Mouse (Mus musculus) layer of hippocampus, adult 11-12 months (tissue): ENCODE data around the gene Dtx3.
A peak's percentile ranks its signal among the peaks of the same experiment; 100 is the strongest.
"Not testable (repeated sequence)": the region's sequence is repeated elsewhere in the genome, so short reads cannot be mapped to it uniquely, and the experiment has no call there.

Source experiments
- DNase-seq: peaks from one replicate; pipeline ENCODE4 v3.0.0; 2022; ENCODE audit warnings: low spot score

Gene Dtx3

GRCm38 (mm10) chr10:127204589-127204988 is 9.1 kb upstream of the Dtx3 start:
- DNase-seq: no peak

DNA sequence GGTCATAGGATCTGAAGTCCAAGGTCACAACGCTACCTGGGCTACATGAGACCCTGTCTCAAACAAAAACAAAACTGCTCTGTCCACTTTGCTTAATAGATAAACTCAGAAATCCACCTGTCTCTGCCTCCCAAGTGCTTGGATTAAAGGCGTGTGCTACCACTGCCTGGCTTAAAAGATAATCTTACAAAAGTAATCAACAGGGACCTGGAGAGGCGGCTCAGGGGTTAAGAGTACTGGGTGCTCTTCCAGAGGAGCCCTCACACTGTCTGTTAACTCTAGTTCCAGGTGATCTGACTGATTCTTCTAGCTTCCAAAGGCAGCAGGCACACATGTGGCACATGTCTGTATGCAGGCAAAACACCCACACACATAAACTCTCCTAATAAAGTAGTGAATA is 7.6 kb upstream of the Dtx3 start:
- no peak for DNase-seq

DNA sequence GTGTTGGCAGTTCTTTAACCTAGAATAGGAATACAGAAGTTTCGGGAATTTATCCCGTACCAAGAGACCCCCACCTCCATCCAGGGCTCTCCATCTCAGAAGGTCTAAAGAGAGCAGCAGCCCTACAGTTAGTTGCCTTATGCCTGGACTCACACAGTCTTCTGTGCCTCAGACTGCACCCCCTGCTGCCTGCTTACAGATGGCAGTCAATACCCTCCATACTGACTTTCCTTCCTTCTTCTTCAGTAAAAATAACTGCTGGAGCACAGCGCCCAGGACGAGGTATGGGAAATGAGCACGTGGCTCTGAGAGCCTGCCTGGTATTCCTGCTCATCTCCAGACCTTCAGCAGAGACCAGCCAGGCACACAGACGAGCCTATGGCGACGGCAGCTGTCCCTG is 4.8 kb upstream of the Dtx3 start:
- DNase-seq: no peak

GRCm38 (mm10) chr10:127199474-127199873 is 3.9 kb upstream of the Dtx3 start:
- no peak for DNase-seq

- DNase-seq: no peak
Observed at GRCm38 (mm10) chr10:127199068-127199467, 3.5 kb upstream of the Dtx3 start.

DNA sequence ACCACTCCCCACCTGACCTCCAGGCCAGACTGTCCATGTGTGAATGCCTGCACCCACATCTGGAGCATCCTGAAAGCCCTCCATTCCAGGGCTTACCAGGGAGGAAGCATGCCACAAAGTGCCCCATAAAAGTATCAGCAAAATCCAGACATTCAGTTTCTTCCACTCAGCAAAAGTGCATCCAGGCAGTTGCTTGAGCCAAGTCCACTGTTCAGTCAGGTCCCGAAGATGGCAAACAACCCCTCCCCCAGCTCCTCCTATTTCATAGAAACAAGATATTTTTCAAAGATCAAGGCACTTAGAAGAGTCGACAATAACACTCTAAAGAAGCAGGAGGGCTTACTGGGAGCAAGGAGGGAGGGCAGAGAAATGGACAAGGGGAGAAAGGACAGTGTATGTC is 3.0 kb upstream of the Dtx3 start:
- no peak for DNase-seq

DNA sequence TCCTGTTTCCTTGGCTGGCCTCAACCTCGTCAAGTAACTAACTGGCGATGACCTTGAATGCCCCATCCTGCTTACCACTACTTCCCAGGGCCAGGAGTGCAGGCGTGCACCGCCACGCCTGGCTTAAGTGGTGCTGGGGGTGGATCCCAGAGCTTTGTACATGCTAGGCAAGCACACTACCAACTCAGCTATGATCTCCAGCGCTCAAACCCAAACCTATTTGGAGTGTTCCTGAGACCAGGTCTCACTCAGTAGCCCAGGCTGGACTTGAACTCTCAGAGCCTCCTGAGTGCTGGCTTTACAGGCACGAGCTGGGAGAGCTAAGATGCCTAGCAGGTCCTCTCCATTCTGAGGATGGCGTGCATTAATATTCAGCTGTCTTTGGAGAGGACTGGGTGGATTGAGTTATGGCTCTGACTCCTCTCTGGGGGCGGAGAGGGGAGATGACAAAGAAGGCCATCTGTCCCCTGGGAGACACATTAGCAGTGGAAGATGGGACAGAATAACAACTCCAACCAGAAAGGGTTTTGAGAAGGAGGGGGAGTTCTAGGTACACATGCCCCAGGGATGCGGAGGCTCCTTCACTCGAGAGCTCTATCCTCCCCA is 2.1 kb upstream of the Dtx3 start:
- no peak for DNase-seq

- no peak for DNase-seq
Observed at GRCm38 (mm10) chr10:127197104-127197503, 1.6 kb upstream of the Dtx3 start.

GRCm38 (mm10) chr10:127196392-127196791 is 864 bp upstream of the Dtx3 start:
- DNase-seq: peak; percentile 71

DNA sequence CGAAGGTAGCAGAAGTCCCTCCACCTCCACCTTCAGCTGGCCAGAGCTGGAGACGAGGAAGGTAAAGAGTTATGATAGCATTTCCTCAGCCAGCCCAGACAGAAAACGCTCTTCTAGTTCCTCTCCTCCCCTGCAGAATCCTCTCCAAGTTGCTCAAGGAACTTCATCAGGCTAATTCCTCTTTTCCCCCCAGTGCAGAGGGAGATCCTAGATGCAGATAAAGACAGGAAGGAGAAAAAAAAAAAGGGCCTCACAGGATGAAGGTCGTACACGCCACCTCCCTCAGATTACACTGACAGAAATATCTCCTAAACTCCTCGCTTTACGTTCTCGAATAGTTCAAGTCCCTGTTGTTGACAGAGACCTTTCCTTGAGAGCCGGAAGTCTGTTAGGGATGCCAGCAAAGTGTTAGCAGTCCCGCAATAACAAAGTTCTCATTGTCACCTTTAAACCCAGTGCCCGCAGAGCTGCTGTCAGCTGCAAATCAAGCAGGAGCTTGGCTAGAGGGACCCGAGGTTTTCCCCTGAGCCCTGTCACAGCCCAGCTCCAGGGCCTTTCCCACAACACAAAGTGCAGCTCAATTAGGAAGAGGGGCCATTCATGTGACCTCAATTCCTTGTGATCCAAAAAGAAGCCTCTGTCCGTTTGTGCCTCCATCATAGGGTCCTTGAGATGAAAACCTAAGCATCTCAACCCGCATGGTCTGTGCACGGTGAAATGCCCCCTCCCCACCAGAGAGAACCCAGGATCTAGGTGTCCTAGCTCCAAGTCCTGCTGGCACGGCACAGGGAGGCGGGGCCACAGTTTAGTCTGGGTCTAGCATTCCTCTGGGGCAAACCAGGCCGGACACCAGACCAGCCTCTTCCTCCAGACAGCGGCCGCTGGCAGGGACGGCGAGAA is 850 bp downstream of the Dtx3 start:
- DNase-seq: no peak

- DNase-seq: no peak
Observed at GRCm38 (mm10) chr10:127193011-127193410, 2.5 kb downstream of the Dtx3 start.

DNA sequence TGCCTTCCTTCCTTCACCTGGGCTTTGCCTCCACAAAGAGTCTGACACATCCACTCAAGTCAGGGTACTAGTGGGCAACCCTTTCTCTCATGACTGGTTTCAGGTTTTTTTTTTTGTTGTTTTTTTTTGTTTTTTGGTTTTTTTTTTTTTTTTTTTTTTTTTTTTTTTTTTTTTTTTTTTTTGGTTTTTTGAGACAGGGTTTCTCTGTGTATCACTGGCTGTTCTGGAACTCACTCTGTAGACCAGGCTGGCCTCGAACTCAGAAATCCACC is 3.5 kb downstream of the Dtx3 start:
- DNase-seq: not testable (repeated sequence)

DNA sequence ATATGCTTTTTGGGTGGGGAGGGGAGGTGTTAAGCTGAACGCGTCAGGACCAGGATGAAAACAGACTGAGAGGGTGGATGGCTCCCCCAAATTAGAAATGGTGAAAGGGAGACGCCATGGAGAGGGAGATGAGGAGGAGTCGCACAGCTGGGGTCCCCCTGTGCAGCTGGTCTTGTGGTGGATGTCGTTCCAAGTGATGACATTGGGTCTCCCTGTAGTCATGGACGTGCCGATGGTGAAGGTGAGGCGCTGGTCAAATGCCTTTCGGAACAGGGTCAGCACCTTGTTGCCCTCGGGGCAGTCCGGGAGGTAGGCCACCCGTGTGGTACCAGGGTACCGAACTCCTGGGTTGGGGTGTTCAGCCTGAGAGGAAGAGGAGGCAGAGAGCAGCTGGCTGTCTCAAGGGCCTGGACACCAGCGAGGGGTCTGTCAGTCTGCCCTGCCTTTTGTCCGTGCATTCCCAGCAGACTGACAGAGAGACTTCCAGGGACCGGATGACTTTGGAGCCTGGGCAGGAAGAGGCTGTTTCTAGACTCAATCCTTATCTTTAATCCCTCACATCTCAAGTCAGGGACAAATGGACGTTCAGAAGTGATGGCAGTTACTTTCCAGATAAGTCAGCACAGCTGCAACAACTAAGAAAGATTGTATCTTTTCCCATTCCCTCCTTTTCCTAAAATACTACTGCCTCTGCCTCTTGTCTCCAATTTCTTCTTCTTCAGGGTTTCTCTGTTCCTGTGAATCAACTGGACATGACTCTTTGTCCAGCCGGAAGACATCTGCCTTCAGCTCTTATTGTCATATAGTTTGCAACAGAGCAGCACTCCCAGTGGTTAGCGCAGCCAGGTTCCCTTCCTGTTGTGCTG is 4.1 kb downstream of the Dtx3 start:
- no peak for DNase-seq

DNA sequence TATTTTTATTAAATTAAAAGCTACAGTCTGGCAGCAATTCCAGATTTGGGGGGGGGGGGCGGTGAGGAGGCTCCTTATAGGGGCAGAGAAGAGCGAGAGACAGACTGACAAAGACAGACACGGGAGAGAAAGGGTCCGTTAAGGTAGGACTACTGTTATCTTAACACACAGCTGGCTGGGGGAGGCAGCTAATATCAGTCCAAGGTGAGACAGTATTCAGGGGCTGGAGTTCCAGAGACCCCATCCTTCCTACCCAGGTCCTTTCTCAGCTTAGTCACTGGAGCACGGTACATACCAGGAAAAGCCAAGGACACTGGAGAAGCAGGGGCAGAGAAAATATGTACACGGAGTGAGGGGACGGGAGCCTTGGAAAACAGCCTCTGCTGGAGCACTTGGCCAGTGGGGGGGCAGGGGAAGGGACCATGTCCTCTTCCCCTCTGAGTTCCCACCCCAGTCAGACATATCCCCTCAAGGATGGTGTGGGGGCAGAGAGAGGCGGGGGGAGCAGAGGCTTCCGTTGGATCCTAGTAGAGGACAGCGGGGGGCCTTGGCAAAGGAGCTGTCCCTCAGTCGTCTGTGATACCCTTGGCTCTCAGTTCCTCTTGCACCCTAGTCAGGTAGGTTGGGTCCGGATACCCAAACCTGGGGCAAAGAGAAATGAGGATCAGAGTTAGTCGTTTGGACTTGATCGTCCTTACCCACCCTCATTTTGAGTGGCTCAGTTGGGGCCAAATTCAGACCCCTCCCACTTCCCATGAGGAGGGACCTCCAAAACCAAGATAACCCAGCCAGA is 4.9 kb downstream of the Dtx3 start:
- DNase-seq: no peak

DNA sequence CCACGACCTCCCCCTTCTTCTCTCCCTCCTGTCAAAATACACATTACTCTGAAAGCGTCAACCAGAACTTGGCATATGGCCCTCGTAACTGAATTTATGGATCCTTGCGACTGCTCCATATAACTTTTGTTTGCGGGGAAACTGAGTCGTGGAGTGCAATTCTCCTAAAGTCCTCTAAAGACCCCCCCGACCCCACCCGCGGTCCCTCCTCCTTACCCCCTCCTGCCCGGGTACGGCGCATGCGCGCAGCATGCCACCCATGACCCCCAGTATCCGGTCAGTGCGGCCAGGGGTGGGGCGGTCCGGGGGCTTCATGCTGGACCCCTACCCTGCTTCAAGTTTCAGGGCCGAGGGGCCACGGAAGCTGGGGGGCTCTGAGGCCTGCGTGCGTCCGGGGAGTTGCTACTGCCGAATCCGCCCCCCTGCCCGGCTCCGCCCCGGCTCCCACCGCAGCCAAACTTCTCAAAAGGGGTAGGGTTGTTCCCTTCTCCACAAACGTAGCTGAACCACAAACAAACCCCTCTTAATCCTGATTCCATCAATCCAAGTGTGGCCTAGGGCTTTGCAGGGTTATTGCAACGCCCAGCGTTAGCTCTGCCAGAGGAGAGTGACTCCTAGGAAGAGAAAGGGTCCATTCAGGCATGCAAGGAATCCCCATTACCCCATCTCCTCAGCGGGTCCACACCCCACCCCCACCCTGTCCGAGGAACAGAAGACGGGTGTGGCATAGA is 5.7 kb downstream of the Dtx3 start, which contains the start of gene Arhgef25:
Arhgef25 (minus strand) TSS at position 433 of the 731 bp plus-strand sequence.
- DNase-seq: peak; percentile 30

DNA sequence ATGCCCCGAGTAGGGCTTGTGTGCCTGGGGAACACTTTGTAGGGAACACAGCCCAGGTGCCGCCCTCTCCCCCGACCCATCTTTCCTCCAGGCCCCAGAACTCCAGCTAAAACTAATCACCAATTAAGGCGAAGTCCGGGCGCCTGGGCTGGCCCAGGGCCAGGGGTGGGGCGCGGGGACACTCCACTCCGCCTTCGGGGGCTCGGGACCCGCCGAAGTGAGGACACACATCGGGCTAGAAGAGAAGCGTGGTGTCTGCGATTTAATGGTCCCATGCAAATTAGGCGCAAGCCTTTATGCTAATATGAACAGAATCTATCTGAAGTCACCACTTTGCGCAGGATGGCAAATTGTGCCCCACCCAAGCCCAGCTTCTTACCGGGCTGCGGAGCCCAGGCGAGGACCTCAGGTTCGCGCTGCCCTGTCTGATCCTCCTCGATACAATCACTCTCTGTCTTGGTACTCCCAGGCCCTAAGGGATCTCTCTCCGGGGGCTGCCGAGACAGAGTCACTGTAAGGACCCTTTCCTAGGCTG is 6.3 kb downstream of the Dtx3 start:
- no peak for DNase-seq

DNA sequence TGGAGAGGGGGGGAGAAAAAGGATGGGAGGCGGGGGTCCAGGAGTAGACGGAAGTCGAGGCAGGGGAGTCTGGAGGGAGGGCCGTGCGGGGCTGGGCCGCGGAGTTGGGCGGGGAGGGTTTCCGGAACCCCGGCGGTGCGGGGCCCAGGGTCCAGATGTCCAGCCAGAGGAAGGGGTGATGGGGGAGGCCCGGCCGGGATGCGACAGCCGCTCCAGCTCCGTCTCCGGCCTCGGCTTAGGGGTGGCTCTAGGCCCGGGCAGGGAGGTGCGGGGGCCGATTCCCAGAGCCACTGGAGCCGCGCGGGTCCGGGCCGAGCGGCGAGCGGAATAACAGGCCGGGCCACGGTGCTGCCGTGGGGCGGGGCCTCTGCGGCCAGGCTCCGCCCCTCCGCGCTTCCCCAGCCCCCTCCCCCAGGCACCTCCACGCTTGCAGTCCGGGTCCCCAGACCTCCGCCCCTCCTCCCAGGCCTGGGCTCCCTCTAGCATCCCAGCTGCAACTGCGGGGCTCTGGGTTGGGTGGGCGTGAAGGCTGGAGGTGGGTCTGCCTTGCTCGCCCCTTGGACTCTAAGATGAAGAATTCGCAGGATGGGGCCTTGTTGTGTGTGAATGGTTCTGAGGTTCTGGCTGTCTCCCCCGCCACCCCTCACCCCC is 6.9 kb downstream of the Dtx3 start:
- peak; percentile 61 for DNase-seq

DNA sequence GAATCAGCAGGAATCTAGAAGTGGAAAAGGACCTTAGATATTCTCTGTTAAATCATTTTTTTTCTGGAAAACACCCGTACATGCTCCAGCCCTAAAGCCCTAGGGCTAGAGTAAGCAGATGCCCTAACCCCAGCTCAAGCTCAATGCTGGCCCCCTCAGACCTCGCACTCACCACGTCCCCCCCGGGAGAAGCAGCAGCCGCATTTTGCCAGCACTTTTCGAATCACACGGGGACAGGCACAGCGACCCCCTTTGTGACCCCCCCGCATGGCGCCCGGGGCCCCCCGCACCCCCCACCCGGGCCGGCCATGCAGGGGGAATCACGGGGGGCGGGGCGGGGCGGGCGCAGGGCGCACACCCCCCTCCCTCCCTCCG is 7.5 kb downstream of the Dtx3 start:
- DNase-seq: peak; percentile 9

DNA sequence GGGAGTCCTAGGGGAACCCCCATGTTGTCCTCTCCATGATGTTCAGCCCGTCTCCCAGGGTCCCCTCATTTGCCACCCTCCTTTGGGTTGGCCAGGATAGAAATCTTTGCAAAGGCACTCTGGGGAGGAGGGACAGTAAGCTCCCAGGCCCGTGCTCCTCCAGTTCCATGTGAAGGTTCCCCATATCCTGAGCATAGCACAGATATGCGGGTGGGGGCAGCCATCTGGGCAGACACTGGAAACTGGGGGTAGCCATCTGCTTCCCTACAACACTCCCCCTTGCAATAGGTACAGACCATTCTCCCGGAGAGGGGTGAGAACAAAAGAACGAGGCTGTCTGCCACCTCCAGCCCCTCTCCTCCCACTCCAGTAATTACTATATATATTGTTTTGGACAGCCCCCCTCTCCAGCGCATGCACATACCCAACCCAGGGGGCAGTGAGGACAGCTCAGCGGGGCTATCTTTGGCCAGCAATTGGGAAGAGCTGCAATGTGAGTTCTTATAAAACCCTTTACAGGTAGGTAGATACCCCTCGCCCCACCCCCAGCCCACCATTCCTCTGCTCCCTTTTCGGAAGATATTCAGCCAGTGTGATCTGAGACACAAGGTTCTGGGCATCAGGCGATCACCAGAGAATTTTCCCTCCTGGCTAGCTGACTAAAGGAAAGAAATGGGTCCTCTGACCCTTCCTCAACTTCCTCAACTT is 8.0 kb downstream of the Dtx3 start:
- DNase-seq: peak; percentile 85

DNA sequence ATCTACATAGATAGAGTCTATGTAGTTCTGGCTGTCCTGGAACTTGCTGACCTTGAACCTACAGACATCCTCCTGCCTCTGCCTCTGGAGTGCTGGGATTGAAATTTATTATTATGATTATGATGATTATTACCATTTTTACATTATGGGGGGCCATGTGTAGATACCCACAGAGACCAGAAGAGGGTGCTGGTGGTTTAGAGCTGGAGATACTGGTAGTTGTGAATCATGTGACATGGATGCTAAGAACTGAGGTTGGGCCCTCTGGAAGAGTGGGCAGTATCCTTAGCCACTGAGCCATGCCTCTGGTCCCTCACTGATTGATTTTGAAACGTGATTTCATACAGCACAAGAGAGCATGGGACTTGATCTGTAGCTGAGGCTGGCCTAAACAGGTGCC is 9.1 kb downstream of the Dtx3 start:
- DNase-seq: peak; percentile 5
